In the genomic region with DNA sequence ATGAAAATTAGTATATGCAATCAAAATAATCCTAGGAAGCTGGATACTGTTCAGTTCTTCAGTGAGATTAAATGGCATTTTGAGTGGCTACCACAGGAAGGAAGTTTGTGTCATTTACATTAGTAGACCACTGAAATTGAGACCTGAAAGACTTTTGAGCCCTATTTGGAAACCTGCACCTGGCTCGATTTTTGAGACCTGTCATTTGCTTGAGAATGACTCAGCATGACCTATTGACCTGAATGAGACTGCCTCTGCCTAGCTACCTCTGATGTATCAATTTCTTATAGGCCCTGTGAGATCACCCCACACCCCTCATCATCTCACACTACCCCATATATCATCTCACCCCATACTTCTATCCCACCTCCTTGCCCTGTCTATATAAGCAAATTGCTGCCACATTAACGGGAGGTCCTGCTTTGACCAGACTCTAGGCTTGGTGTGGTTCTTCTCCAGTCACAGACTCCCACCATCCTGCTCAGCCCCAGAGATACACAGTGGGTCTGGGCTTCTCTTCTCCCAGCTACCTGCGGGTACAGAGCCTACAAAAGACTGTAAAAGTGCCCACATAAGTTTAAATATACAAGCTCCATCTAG, we compare ENCODE assay signal across 19 mouse cellular contexts.
"Had no signal": no experiment of that assay in that cellular context is flagged by ENCODE, and none has a peak within 500 bp of the region (broad histone marks: within the 10 kb centered on the region; RNA-seq: fewer than 3 reads in every experiment).

No protein-coding gene starts in this region.

- H3K9ac ChIP-seq: lung, embryonic 15.5 days; midbrain, embryonic 13.5 days; midbrain, embryonic 15.5 days; neural tube, embryonic 12.5 days had no signal

- H3K27ac ChIP-seq: lung, embryonic 15.5 days; macrophage; midbrain, embryonic 13.5 days; midbrain, embryonic 15.5 days; neural tube, embryonic 12.5 days had no signal

- ATAC-seq: lung, postnatal 0 days; midbrain, embryonic 13.5 days; midbrain, embryonic 15.5 days had no signal

- H3K36me3 ChIP-seq: lung, embryonic 15.5 days; midbrain, embryonic 13.5 days; midbrain, embryonic 15.5 days; neural tube, embryonic 12.5 days had no signal

- H3K9me3 ChIP-seq: lung, embryonic 15.5 days; midbrain, embryonic 13.5 days; midbrain, embryonic 15.5 days; neural tube, embryonic 12.5 days had no signal

- H3K4me2 ChIP-seq: lung, embryonic 15.5 days; midbrain, embryonic 11.5 days; midbrain, embryonic 13.5 days; midbrain, embryonic 15.5 days; neural tube, embryonic 12.5 days had no signal

- H3K4me3 ChIP-seq: lung, embryonic 15.5 days; megakaryocyte, embryonic 14.5 days; midbrain, embryonic 13.5 days; midbrain, embryonic 15.5 days; neural tube, embryonic 12.5 days had no signal

- H3K4me1 ChIP-seq: lung, embryonic 15.5 days; megakaryocyte, embryonic 14.5 days; midbrain, embryonic 13.5 days; midbrain, embryonic 15.5 days; neural tube, embryonic 12.5 days had no signal

- DNase-seq: lung, adult 2 months; lung, postnatal 14 days; lung, postnatal 36 days; retina, postnatal 1 day; right cerebral cortex, adult 18-20 months; right cerebral cortex, postnatal 25 days; right cerebral cortex, postnatal 4 days; spleen, adult 18-20 months; thymus, adult 18-20 months; thymus, postnatal 14 days; thymus, postnatal 36 days had no signal

- H3K27me3 ChIP-seq: lung, embryonic 15.5 days; megakaryocyte, embryonic 14.5 days; midbrain, embryonic 13.5 days; midbrain, embryonic 15.5 days; neural tube, embryonic 12.5 days had no signal
